Mouse (Mus musculus) ES-Bruce4 (cell line): ENCODE data around the gene Ptges. TPM values are rescaled to one million over a fixed set of nuclear protein-coding genes. Genes with fewer than 3 reads are reported as not detected.
A peak's percentile ranks its signal among the peaks of the same experiment; 100 is the strongest.

Source experiments
- H3K27ac ChIP-seq: 2 replicates; pipeline ENCODE4 v1.5.1; 2012; ENCODE audit warnings: low read length, inconsistent platforms; ENCODE audit not compliant: insufficient read depth
- H3K27me3 ChIP-seq: 2 replicates; pipeline ENCODE4 v1.6.1; 2012; ENCODE audit warnings: mild to moderate bottlenecking, low read length, inconsistent platforms; ENCODE audit not compliant: control insufficient read depth, poor library complexity, insufficient read depth, severe bottlenecking
- H3K36me3 ChIP-seq: 2 replicates; pipeline ENCODE4 v1.6.1; 2012; ENCODE audit warnings: inconsistent platforms, mild to moderate bottlenecking, low read length, moderate library complexity; ENCODE audit not compliant: control insufficient read depth, poor library complexity, insufficient read depth, severe bottlenecking
- H3K4me1 ChIP-seq: one replicate; pipeline ENCODE4 v1.8.1; 2011; ENCODE audit warnings: low read length; ENCODE audit not compliant: control insufficient read depth, insufficient read depth
- H3K4me3 ChIP-seq: 2 replicates; pipeline ENCODE4 v1.5.1; 2011; ENCODE audit warnings: low read depth, mild to moderate bottlenecking, low read length
- H3K9ac ChIP-seq: 2 replicates; pipeline ENCODE4 v1.6.1; 2012; ENCODE audit warnings: low read depth, mild to moderate bottlenecking, inconsistent platforms; ENCODE audit not compliant: poor library complexity, severe bottlenecking
- H3K9me3 ChIP-seq: replicated peaks from 2 replicates; pipeline ENCODE4 v1.6.1; 2012; ENCODE audit warnings: mild to moderate bottlenecking, low read length, inconsistent platforms; ENCODE audit not compliant: control insufficient read depth, poor library complexity, insufficient read depth, severe bottlenecking
- CTCF ChIP-seq: IDR thresholded peaks from one replicate; pipeline ENCODE4 v1.8.1; 2011; ENCODE audit warnings: low read depth, low read length
- EP300 ChIP-seq: IDR thresholded peaks from 2 replicates; pipeline ENCODE4 v1.6.1; 2011; ENCODE audit warnings: low read depth, low read length; ENCODE audit not compliant: insufficient read depth
- POLR2A ChIP-seq: IDR thresholded peaks from one replicate; pipeline ENCODE4 v1.8.1; 2011; ENCODE audit warnings: low read length; ENCODE audit not compliant: insufficient read depth
- polyA plus RNA-seq: library from polyadenylated mRNA; stranded (reverse); fragments of >200 nt; gene quantifications from 2 replicates; pipeline ENCODE4 v1.2.4, GENCODE M21; 2011; ENCODE audit warnings: low read depth; ENCODE audit not compliant: missing spikeins, insufficient read depth, insufficient read length

Gene Ptges
- polyA plus RNA-seq, 1 experiment, result 9.4 TPM

DNA sequence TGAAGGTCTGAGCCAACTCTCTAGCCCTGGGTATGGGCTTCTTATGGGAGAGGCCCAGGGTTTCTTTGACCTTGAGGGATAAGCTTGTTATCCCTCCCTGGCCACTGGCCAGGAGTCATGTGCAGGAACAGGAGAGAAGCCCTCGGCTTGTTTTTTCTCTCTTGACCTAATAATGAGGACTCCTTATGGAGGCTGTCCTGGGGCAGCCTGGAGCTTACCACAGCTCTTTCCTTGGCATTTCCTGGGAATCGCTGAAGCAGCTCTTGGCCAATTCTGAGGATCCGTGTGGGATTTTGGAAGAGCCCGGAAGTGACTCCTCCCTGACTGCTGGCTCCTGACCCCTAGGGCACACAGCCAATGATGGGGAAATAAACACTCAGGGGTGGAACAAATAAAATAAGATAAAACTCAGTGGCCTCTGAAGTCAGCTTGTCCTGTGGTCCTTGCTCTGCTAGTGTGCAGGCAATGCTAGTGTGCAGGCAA, 17.3 kb downstream of the Ptges start:
- no peak for TF ChIP-seq POLR2A
- H3K9me3 ChIP-seq, result no peaks in the 10 kb centered on the region
- H3K27ac ChIP-seq, result no peak overlapping the region
- no peaks in the 10 kb centered on the region for H3K4me1 ChIP-seq
- H3K36me3 ChIP-seq, result no peaks in the 10 kb centered on the region
- H3K4me3 ChIP-seq, result no peak overlapping the region
- H3K9ac ChIP-seq, result no peak overlapping the region
- H3K27me3 ChIP-seq, result no peaks in the 10 kb centered on the region

- TF ChIP-seq CTCF (no peak), POLR2A (no peak), EP300 (no peak)
- Histone ChIP-seq H3K4me1 (peaks cover 2% of the 10 kb centered on the region), H3K4me3 (no peak overlapping the region), H3K9ac (no peak overlapping the region), H3K27ac (no peak overlapping the region), H3K9me3 (no peaks in the 10 kb centered on the region), H3K27me3 (no peaks in the 10 kb centered on the region), H3K36me3 (no peaks in the 10 kb centered on the region)
Measured at GRCm38 (mm10) chr2:30906641-30907040, 23.0 kb downstream of the Ptges start.

GRCm38 (mm10) chr2:30905906-30906305, 23.8 kb downstream of the Ptges start:
- no peaks in the 10 kb centered on the region for H3K27me3 ChIP-seq
- no peaks in the 10 kb centered on the region for H3K9me3 ChIP-seq
- no peak overlapping the region for H3K9ac ChIP-seq
- TF ChIP-seq POLR2A (no peak), EP300 (0 out of 2 replicates have a peak, but pooled peaks have one; percentile 16), CTCF (no peak)
- peaks cover 2% of the 10 kb centered on the region for H3K4me1 ChIP-seq
- H3K4me3 ChIP-seq, result no peak overlapping the region
- no peaks in the 10 kb centered on the region for H3K36me3 ChIP-seq
- no peak overlapping the region for H3K27ac ChIP-seq

- H3K36me3 ChIP-seq, result no peaks in the 10 kb centered on the region
- TF ChIP-seq CTCF (no peak), POLR2A (no peak), EP300 (no peak)
- no peak overlapping the region for H3K4me3 ChIP-seq
- peaks cover 2% of the 10 kb centered on the region for H3K4me1 ChIP-seq
- H3K27ac ChIP-seq, result no peak overlapping the region
- no peak overlapping the region for H3K9ac ChIP-seq
- H3K27me3 ChIP-seq, result no peaks in the 10 kb centered on the region
- H3K9me3 ChIP-seq, result no peaks in the 10 kb centered on the region
Measured at GRCm38 (mm10) chr2:30904991-30905390, 24.7 kb downstream of the Ptges start.

- Histone ChIP-seq H3K4me3 (no peak overlapping the region), H3K4me1 (peaks cover 2% of the 10 kb centered on the region)
- no peak for TF ChIP-seq EP300
Measured at GRCm38 (mm10) chr2:30904231-30904630, 25.4 kb downstream of the Ptges start.

DNA sequence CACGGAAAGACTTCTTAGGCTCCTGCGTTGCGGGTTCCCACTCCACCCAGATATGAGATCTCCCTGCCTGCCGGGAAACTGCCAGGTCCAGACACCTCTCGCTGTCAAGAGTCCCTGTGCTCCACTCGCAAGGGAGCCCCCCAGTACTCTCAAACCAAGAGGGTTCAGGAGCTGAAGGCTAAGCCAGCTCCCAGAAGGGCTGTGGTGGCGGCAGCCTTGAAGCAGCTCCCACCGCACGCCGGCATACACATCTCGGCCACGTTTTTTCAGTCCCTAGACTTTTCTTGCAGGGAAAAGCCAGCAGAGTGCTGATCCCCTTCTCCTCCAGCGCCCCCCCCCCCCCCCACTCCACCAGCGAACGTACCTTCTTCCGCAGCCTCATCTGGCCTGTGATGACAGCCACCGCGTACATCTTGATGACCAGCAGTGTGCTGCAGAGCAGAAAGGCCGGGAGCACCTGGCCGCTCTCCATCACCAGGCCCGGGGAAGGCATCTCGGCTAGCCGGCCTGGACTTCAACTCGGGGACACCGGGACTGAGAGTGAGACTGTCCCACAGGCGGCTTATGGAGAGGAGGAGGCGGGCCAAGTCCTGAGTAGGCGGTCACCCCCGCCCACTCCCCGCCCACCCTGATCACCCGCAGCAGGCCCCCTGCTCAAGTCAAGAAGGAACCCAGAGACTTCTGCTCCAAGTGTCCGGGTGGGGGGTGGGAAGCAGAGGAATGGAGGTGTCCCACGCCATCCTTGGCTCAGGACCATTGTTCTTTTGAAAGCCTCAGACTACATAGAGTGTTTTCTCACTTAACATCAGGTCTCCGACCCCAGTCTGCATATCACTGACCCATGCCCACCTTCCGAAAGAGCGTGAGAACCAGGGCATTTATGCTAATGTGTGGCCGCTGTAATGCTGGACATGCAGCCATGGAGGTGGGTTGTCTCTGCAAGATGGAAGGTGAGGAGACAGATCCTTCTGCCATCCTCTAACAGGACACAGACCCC, 26.6 kb downstream of the Ptges start:
- no peak for TF ChIP-seq POLR2A
- TF ChIP-seq EP300, result no peak
- no peak for TF ChIP-seq CTCF
- H3K9ac ChIP-seq, result peak overlapping the region; percentile 56
- H3K4me1 ChIP-seq, result peaks cover 2% of the 10 kb centered on the region
- H3K27ac ChIP-seq, result no peak overlapping the region
- H3K36me3 ChIP-seq, result no peaks in the 10 kb centered on the region
- no peaks in the 10 kb centered on the region for H3K27me3 ChIP-seq
- no peaks in the 10 kb centered on the region for H3K9me3 ChIP-seq
- H3K4me3 ChIP-seq, result peak overlapping the region; percentile 64

More at GRCm38 (mm10) chr2:30904231-30904630, 25.4 kb downstream of the Ptges start:
- H3K27me3 ChIP-seq, result no peaks in the 10 kb centered on the region
- H3K36me3 ChIP-seq, result no peaks in the 10 kb centered on the region
- H3K27ac ChIP-seq, result no peak overlapping the region
- no peak overlapping the region for H3K9ac ChIP-seq
- H3K9me3 ChIP-seq, result no peaks in the 10 kb centered on the region
